In genomic region chr2:145884036-145884912, GRCm38 (mm10) we compare ENCODE assay signal across 8 mouse cellular contexts. TPM values are rescaled to one million over a fixed set of nuclear protein-coding genes. Genes with fewer than 3 reads are reported as not detected.
DNase-seq lines count a peak whose midpoint lies in the region; ATAC-seq and TF ChIP-seq lines count a peak whose summit lies in the region.

No protein-coding gene starts in this region.

- TF ChIP-seq CTCF in cortical plate, adult 2 months (IDR thresholded peaks at IDR 0.05; ENCODE audit: extremely low read depth, insufficient read depth, low read length), result no peak

- no peak overlapping the region for H3K4me2 ChIP-seq in midbrain, embryonic 14.5 days (ENCODE audit: low read length)

- no peaks in the 10 kb centered on the region for H3K9me3 ChIP-seq in heart, embryonic 10.5 days
- no peaks in the 10 kb centered on the region for H3K9me3 ChIP-seq in midbrain, embryonic 14.5 days (ENCODE audit: control insufficient read depth, low read length)

- WGBS in heart, embryonic 10.5 days, result 34% methylated on average over 17 of the region's 17 CpGs
- WGBS in midbrain, embryonic 14.5 days, result 44% methylated on average over 17 of the region's 17 CpGs

- DNase-seq in heart, embryonic 10.5 days (ENCODE audit: low spot score), result no peak
- DNase-seq in heart, postnatal 4 days, result no peak
- peak; percentile 57 for DNase-seq in kidney, adult 11 months
- peak; percentile 12 for DNase-seq in midbrain, embryonic 14.5 days
- DNase-seq in cerebellum, adult 18-20 months, result no peak
- no peak for DNase-seq in left cerebral cortex, adult 18-20 months (ENCODE audit: low spot score in 2 of 2)
- DNase-seq in thymus, postnatal 36 days, result no peak

- H3K27me3 ChIP-seq in heart, embryonic 10.5 days (ENCODE audit: insufficient read depth, poor library complexity, severe bottlenecking), result no peaks in the 10 kb centered on the region
- no peaks in the 10 kb centered on the region for H3K27me3 ChIP-seq in midbrain, embryonic 14.5 days (ENCODE audit: control insufficient read depth, insufficient read depth, low read length)

- peak overlapping the region; percentile 80 for H3K27ac ChIP-seq in heart, embryonic 10.5 days
- H3K27ac ChIP-seq in cortical plate, adult 2 months (ENCODE audit: insufficient read depth, low read length), result peak overlapping the region; percentile 55
- H3K27ac ChIP-seq in midbrain, embryonic 14.5 days (replicated peaks; ENCODE audit: low read depth, low read length), result 0 out of 2 replicates have a peak overlapping the region, but pooled peaks have one; percentile 5

- no peak for ATAC-seq in midbrain, embryonic 14.5 days (ENCODE audit: low FRiP score, low TSS enrichment)

- H3K36me3 ChIP-seq in heart, embryonic 10.5 days, result peaks cover 35% of the 10 kb centered on the region
- H3K36me3 ChIP-seq in midbrain, embryonic 14.5 days (ENCODE audit: control insufficient read depth, insufficient read depth, low read length), result peaks cover 15% of the 10 kb centered on the region

- TF ChIP-seq POLR2A in cortical plate, adult 2 months (IDR thresholded peaks at IDR 0.05; ENCODE audit: extremely low read depth, insufficient read depth, low read length), result no peak

- H3K9ac ChIP-seq in midbrain, embryonic 14.5 days (replicated peaks; ENCODE audit: low read length), result no peak overlapping the region

- no peak overlapping the region for H3K4me3 ChIP-seq in heart, embryonic 10.5 days
- no peak overlapping the region for H3K4me3 ChIP-seq in cortical plate, adult 2 months (ENCODE audit: insufficient read depth, low read length)
- H3K4me3 ChIP-seq in midbrain, embryonic 14.5 days (replicated peaks; ENCODE audit: low read depth, low read length), result no peak overlapping the region

- peaks cover 44% of the 10 kb centered on the region for H3K4me1 ChIP-seq in heart, embryonic 10.5 days
- peaks cover 11% of the 10 kb centered on the region for H3K4me1 ChIP-seq in cortical plate, adult 2 months (ENCODE audit: control insufficient read depth, insufficient read depth, low read length)
- H3K4me1 ChIP-seq in midbrain, embryonic 14.5 days (ENCODE audit: control insufficient read depth, insufficient read depth, low read length), result no peaks in the 10 kb centered on the region

RNA-seq across cellular contexts. Expression of gene Naa20, which starts 17.6 kb away (rescaled TPM):
- polyA plus RNA-seq in heart, embryonic 10.5 days (2016; fragmentation: Nextera tagmentation; extraction: Ambion mirVana), result 186 and 196 TPM in 2 replicates
- total RNA-seq in heart, postnatal 4 days (2021), result 100 to 1,000 TPM; 120 to 123 TPM
- polyA plus RNA-seq in cortical plate, adult 2 months (2012; rRNA removed), result 75.5 and 78.1 TPM in 2 replicates
- 128 and 134 TPM in 2 replicates for polyA plus RNA-seq in midbrain, embryonic 14.5 days (2014; fragmentation: Nextera tagmentation; extraction: Ambion mirVana)
- 10 to 100 TPM; 75.5 to 84.4 TPM for total RNA-seq in left cerebral cortex, adult 18-20 months (2021)

RNA-seq across cellular contexts. Expression of gene Cfap61, which starts 50.3 kb away (rescaled TPM):
- polyA plus RNA-seq in heart, embryonic 10.5 days (2016; fragmentation: Nextera tagmentation; extraction: Ambion mirVana), result 0.55 and 1.0 TPM in 2 replicates
- under 1 TPM; 0.41 to 0.79 TPM for total RNA-seq in heart, postnatal 4 days (2021)
- 2.2 and 2.3 TPM in 2 replicates for polyA plus RNA-seq in cortical plate, adult 2 months (2012; rRNA removed)
- 1.1 and 1.7 TPM in 2 replicates for polyA plus RNA-seq in midbrain, embryonic 14.5 days (2014; fragmentation: Nextera tagmentation; extraction: Ambion mirVana)
- total RNA-seq in left cerebral cortex, adult 18-20 months (2021), result 1 to 10 TPM; 3.4 to 3.6 TPM

RNA-seq across cellular contexts. Expression of gene Crnkl1, which starts 50.5 kb away (rescaled TPM):
- polyA plus RNA-seq in heart, embryonic 10.5 days (2016; fragmentation: Nextera tagmentation; extraction: Ambion mirVana), result 21.8 and 26.9 TPM in 2 replicates
- total RNA-seq in heart, postnatal 4 days (2021), result 10 to 100 TPM; 17.5 to 18.7 TPM
- 8.7 and 10.0 TPM in 2 replicates for polyA plus RNA-seq in cortical plate, adult 2 months (2012; rRNA removed)
- 27.7 and 33.5 TPM in 2 replicates for polyA plus RNA-seq in midbrain, embryonic 14.5 days (2014; fragmentation: Nextera tagmentation; extraction: Ambion mirVana)
- 10 to 100 TPM; 20.8 to 21.8 TPM for total RNA-seq in left cerebral cortex, adult 18-20 months (2021)

Comparison
In these comparisons a context has a peak if more than half of its experiments do, and no peak if none do; other contexts are left out.
1. DNase-seq: peak in kidney, adult 11 months (single experiment) and midbrain, embryonic 14.5 days (single experiment); none in heart, embryonic 10.5 days (single experiment), heart, postnatal 4 days (single experiment), cerebellum, adult 18-20 months (0 of 2), left cerebral cortex, adult 18-20 months (0 of 2) and thymus, postnatal 36 days (0 of 2).
2. H3K27ac ChIP-seq: peak in every context shown above with its lines; median percentile 80 in heart, embryonic 10.5 days; 55 in cortical plate, adult 2 months; 5 in midbrain, embryonic 14.5 days.